Mouse (Mus musculus) MEL (cell line): Measurements from ENCODE around the gene Rassf3. TPM values are rescaled to one million over a fixed set of nuclear protein-coding genes. Genes with fewer than 3 reads are reported as not detected.

Experiments used
- DNase-seq: peaks from one replicate; pipeline ENCODE4 v3.0.0; 2011; ENCODE audit warnings: low read depth, low spot score
- H3K27ac ChIP-seq: 2 replicates; pipeline ENCODE4 v1.5.1; 2012; ENCODE audit warnings: low read depth, mild to moderate bottlenecking, control low read depth, low read length, moderate library complexity; ENCODE audit not compliant: control insufficient read depth
- H3K27me3 ChIP-seq, 2 experiments: fragments of 150-350 bp in 1 of 2; sonication (generic) in 1 of 2; 2 replicates each; pipeline ENCODE4 v1.6.1; 2012; ENCODE audit warnings: low read length in 2 of 2, mild to moderate bottlenecking in 2 of 2, improper control_type of control experiment in 1 of 2, moderate library complexity in 1 of 2; ENCODE audit not compliant: insufficient read depth in 2 of 2, control insufficient read depth in 1 of 2
- H3K36me3 ChIP-seq, 2 experiments: 2 replicates each; pipeline ENCODE4 v1.6.1; 2012 to 2014; ENCODE audit warnings: low read length in 2 of 2, improper control_type of control experiment in 1 of 2, inconsistent platforms in 1 of 2, mild to moderate bottlenecking in 1 of 2; ENCODE audit not compliant: insufficient read depth in 2 of 2, control insufficient read depth in 1 of 2
- H3K4me1 ChIP-seq, 2 experiments: fragments of 150-350 bp in 1 of 2; sonication (generic) in 1 of 2; 2 replicates each; pipeline ENCODE4 v1.6.1; 2012; ENCODE audit warnings: low read length in 2 of 2, improper control_type of control experiment in 1 of 2, mild to moderate bottlenecking in 1 of 2; ENCODE audit not compliant: insufficient read depth in 2 of 2, control insufficient read depth in 1 of 2
- H3K4me3 ChIP-seq, 2 experiments: fragments of 150-350 bp in 1 of 2; sonication (generic) in 1 of 2; 2 replicates each; pipeline ENCODE4 v1.5.1; 2012; ENCODE audit warnings: low read depth in 2 of 2, low read length in 2 of 2, mild to moderate bottlenecking in 2 of 2, moderate library complexity in 2 of 2, control low read depth in 1 of 2, improper control_type of control experiment in 1 of 2; ENCODE audit not compliant: control insufficient read depth in 1 of 2, insufficient read depth in 1 of 2
- H3K79me2 ChIP-seq: 2 replicates; pipeline ENCODE4 v1.6.1; 2012; ENCODE audit warnings: mild to moderate bottlenecking, low read length, moderate library complexity; ENCODE audit not compliant: control insufficient read depth, poor library complexity, insufficient read depth
- H3K9ac ChIP-seq: 2 replicates; pipeline ENCODE4 v1.6.1; 2012; ENCODE audit warnings: low read depth, mild to moderate bottlenecking, control low read depth, low read length, moderate library complexity; ENCODE audit not compliant: control insufficient read depth, poor library complexity, severe bottlenecking
- H3K9me3 ChIP-seq: fragments of 150-350 bp; sonication (generic); replicated peaks from 2 replicates; pipeline ENCODE4 v1.6.1; 2012; ENCODE audit warnings: mild to moderate bottlenecking, low read length, improper control_type of control experiment, moderate library complexity; ENCODE audit not compliant: insufficient read depth
- BHLHE40 ChIP-seq: IDR thresholded peaks from 2 replicates; pipeline ENCODE4 v1.6.1; 2012; ENCODE audit warnings: low read depth, mild to moderate bottlenecking, inconsistent platforms, low read length, improper control_type of control experiment, borderline replicate concordance
- CHD1 ChIP-seq: IDR thresholded peaks from 2 replicates; pipeline ENCODE4 v1.6.1; 2012; ENCODE audit warnings: low read depth, mild to moderate bottlenecking, inconsistent platforms, low read length, improper control_type of control experiment
- CHD2 ChIP-seq: IDR thresholded peaks from 2 replicates; pipeline ENCODE4 v1.6.1; 2011; ENCODE audit warnings: low read length, improper control_type of control experiment
- CTCF ChIP-seq, 3 experiments: IDR thresholded peaks in 2 of 3; conservative IDR thresholded peaks in 1 of 3; 2 replicates each; pipeline ENCODE4 v1.5.1; 2011 to 2012; ENCODE audit warnings: low read length in 3 of 3, low read depth in 2 of 3, mild to moderate bottlenecking in 2 of 3, improper control_type of control experiment in 1 of 3, inconsistent platforms in 1 of 3, mixed read lengths in 1 of 3, moderate library complexity in 1 of 3; ENCODE audit not compliant: control insufficient read depth in 1 of 3, insufficient read depth in 1 of 3, poor library complexity in 1 of 3, severe bottlenecking in 1 of 3
- ELF1 ChIP-seq: IDR thresholded peaks from 2 replicates; pipeline ENCODE4 v1.6.1; 2014; ENCODE audit warnings: low read depth, mild to moderate bottlenecking, inconsistent platforms, low read length, improper control_type of control experiment, moderate library complexity
- EP300 ChIP-seq, 2 experiments: IDR thresholded peaks; 2 replicates each; pipeline ENCODE4 v1.6.1; 2011; ENCODE audit warnings: improper control_type of control experiment in 2 of 2, low read length in 2 of 2, low read depth in 1 of 2, mild to moderate bottlenecking in 1 of 2
- ETS1 ChIP-seq: IDR thresholded peaks from 2 replicates; pipeline ENCODE4 v1.6.1; 2012; ENCODE audit warnings: low read depth, mild to moderate bottlenecking, inconsistent platforms, low read length, improper control_type of control experiment, moderate library complexity
- GABPA ChIP-seq: IDR thresholded peaks from 2 replicates; pipeline ENCODE4 v1.6.1; 2012; ENCODE audit warnings: low read depth, mild to moderate bottlenecking, inconsistent platforms, low read length, improper control_type of control experiment, moderate library complexity
- HCFC1 ChIP-seq: IDR thresholded peaks from 2 replicates; pipeline ENCODE4 v1.6.1; 2012; ENCODE audit warnings: low read depth, mild to moderate bottlenecking, inconsistent platforms, low read length, improper control_type of control experiment, moderate library complexity
- JUND ChIP-seq: IDR thresholded peaks from 2 replicates; pipeline ENCODE4 v1.6.1; 2011; ENCODE audit warnings: low read depth, mild to moderate bottlenecking, improper control_type of control experiment, low read length
- KAT2A ChIP-seq: conservative IDR thresholded peaks from 2 replicates; pipeline ENCODE4 v1.6.1; 2012; ENCODE audit warnings: low read depth, low read length, improper control_type of control experiment, inconsistent platforms
- MAX ChIP-seq: IDR thresholded peaks from 2 replicates; pipeline ENCODE4 v1.6.1; 2011; ENCODE audit warnings: low read length, improper control_type of control experiment
- MAZ ChIP-seq: IDR thresholded peaks from 2 replicates; pipeline ENCODE4 v1.6.1; 2012; ENCODE audit warnings: low read depth, mild to moderate bottlenecking, inconsistent platforms, low read length, improper control_type of control experiment
- MXI1 ChIP-seq: IDR thresholded peaks from 2 replicates; pipeline ENCODE4 v1.6.1; 2011; ENCODE audit warnings: mild to moderate bottlenecking, low read depth, low read length, improper control_type of control experiment
- MYC ChIP-seq: IDR thresholded peaks from 2 replicates; pipeline ENCODE4 v1.6.1; 2011; ENCODE audit warnings: low read depth, mild to moderate bottlenecking, low read length, improper control_type of control experiment, moderate library complexity
- NELFE ChIP-seq: IDR thresholded peaks from 2 replicates; pipeline ENCODE4 v1.6.1; 2011; ENCODE audit warnings: low read depth, low read length, improper control_type of control experiment
- NRF1 ChIP-seq: IDR thresholded peaks from 2 replicates; pipeline ENCODE4 v1.6.1; 2014; ENCODE audit warnings: low read depth, mild to moderate bottlenecking, inconsistent platforms, low read length, improper control_type of control experiment, moderate library complexity; ENCODE audit not compliant: poor library complexity, insufficient read depth, severe bottlenecking
- POLR2A ChIP-seq, 2 experiments: IDR thresholded peaks; 2 replicates each; pipeline ENCODE4 v1.6.1; 2011 to 2012; ENCODE audit warnings: low read length in 2 of 2, mild to moderate bottlenecking in 2 of 2, control low read depth in 1 of 2, improper control_type of control experiment in 1 of 2, low read depth in 1 of 2, moderate library complexity in 1 of 2; ENCODE audit not compliant: control insufficient read depth in 1 of 2, insufficient read depth in 1 of 2, poor library complexity in 1 of 2
- POLR2AphosphoS2 ChIP-seq: IDR thresholded peaks from 2 replicates; pipeline ENCODE4 v1.6.1; 2011; ENCODE audit warnings: low read length, improper control_type of control experiment
- RAD21 ChIP-seq: IDR thresholded peaks from 2 replicates; pipeline ENCODE4 v1.6.1; 2011; ENCODE audit warnings: mild to moderate bottlenecking, low read depth, low read length, improper control_type of control experiment
- RCOR1 ChIP-seq: IDR thresholded peaks from 2 replicates; pipeline ENCODE4 v1.6.1; 2012; ENCODE audit warnings: low read depth, mild to moderate bottlenecking, inconsistent platforms, low read length, improper control_type of control experiment
- SIN3A ChIP-seq: IDR thresholded peaks from 2 replicates; pipeline ENCODE4 v1.6.1; 2012; ENCODE audit warnings: low read length, improper control_type of control experiment, inconsistent platforms
- SMC3 ChIP-seq: IDR thresholded peaks from 2 replicates; pipeline ENCODE4 v1.6.1; 2011; ENCODE audit warnings: low read depth, low read length, improper control_type of control experiment
- TAL1 ChIP-seq: IDR thresholded peaks from 2 replicates; pipeline ENCODE4 v1.6.1; 2012; ENCODE audit warnings: mild to moderate bottlenecking, inconsistent platforms, low read length, moderate library complexity, mixed read lengths
- TBP ChIP-seq: IDR thresholded peaks from 2 replicates; pipeline ENCODE4 v1.8.0; 2011; ENCODE audit warnings: low read depth, low read length, improper control_type of control experiment
- USF1 ChIP-seq: IDR thresholded peaks from 2 replicates; pipeline ENCODE4 v1.6.1; 2014; ENCODE audit warnings: low read depth, mild to moderate bottlenecking, inconsistent platforms, low read length, improper control_type of control experiment, moderate library complexity
- ZC3H11A ChIP-seq: IDR thresholded peaks from 2 replicates; pipeline ENCODE4 v1.6.1; 2012; ENCODE audit warnings: low read depth, mild to moderate bottlenecking, inconsistent platforms, low read length, improper control_type of control experiment
- ZKSCAN1 ChIP-seq: IDR thresholded peaks from 2 replicates; pipeline ENCODE4 v1.6.1; 2012; ENCODE audit warnings: low read depth, mild to moderate bottlenecking, inconsistent platforms, low read length, improper control_type of control experiment, moderate library complexity
- ZMIZ1 ChIP-seq: IDR thresholded peaks from 2 replicates; pipeline ENCODE4 v1.6.1; 2012; ENCODE audit warnings: low read depth, mild to moderate bottlenecking, inconsistent platforms, low read length, improper control_type of control experiment, moderate library complexity
- polyA plus RNA-seq, 2 experiments: library from polyadenylated mRNA; stranded (reverse) in 1 of 2; unstranded in 1 of 2; fragments of >175 nt in 1 of 2; fragments of >200 nt in 1 of 2; gene quantifications; 2 replicates each; pipeline versions ENCODE4 v1.2.1 to v1.2.4; 2012; ENCODE audit warnings: low replicate concordance in 2 of 2, low read depth in 1 of 2; ENCODE audit not compliant: insufficient read length in 2 of 2, insufficient read depth in 1 of 2, missing spikeins in 1 of 2
- total RNA-seq: library from RNA; depleted of rRNA; stranded (reverse); fragments of 300-350 nt; gene quantifications from 2 replicates; pipeline ENCODE4 v1.2.3, GENCODE M21; 2012

Rassf3 gene
- total and polyA plus RNA-seq, 3 experiments: 9.2 to 15.8 TPM; not detected in 1

- no peak overlapping the region for H3K27ac ChIP-seq
- H3K4me1 ChIP-seq: peaks cover 5 to 13% of the 10 kb centered on the region in 2 experiments; a peak in 3 of 4 replicates
- peaks cover 0 to 14% of the 10 kb centered on the region in 2 experiments; a peak in 2 of 4 replicates for H3K36me3 ChIP-seq
- TF ChIP-seq CHD1: no peak
- no peak for TF ChIP-seq EP300 (IDR thresholded peaks at IDR 0.05; ENCODE audit: low read depth in 1 of 2, low read length in 2 of 2)
- TF ChIP-seq MYC: no peak
- TF ChIP-seq RAD21: no peak
- TF ChIP-seq SIN3A: no peak
- no peak for TF ChIP-seq HCFC1
- no peak for TF ChIP-seq RCOR1
- TF ChIP-seq SMC3: no peak
- TF ChIP-seq TBP: no peak
- no peak for TF ChIP-seq NRF1
- TF ChIP-seq POLR2A (IDR thresholded peaks at IDR 0.05; ENCODE audit: control insufficient read depth in 1 of 2, insufficient read depth in 1 of 2, low read depth in 1 of 2, low read length in 2 of 2, poor library complexity in 1 of 2): no peak
- TF ChIP-seq ELF1: no peak
- TF ChIP-seq CTCF (IDR thresholded peaks at IDR 0.05 in 2 of 3, conservative IDR thresholded peaks at IDR 0.05 in 1 of 3; ENCODE audit: control insufficient read depth in 1 of 3, insufficient read depth in 1 of 3, low read depth in 2 of 3, low read length in 3 of 3, poor library complexity in 1 of 3, severe bottlenecking in 1 of 3): no peak
- no peak for TF ChIP-seq ZKSCAN1
- TF ChIP-seq BHLHE40: no peak
- TF ChIP-seq JUND: no peak
- TF ChIP-seq POLR2AphosphoS2: no peak
- TF ChIP-seq TAL1: no peak
- TF ChIP-seq CHD2: no peak
- TF ChIP-seq USF1: no peak
- DNase-seq: no peak
- H3K27me3 ChIP-seq: no peaks in the 10 kb centered on the region
- no peak overlapping the region for H3K9ac ChIP-seq
- no peaks in the 10 kb centered on the region for H3K9me3 ChIP-seq
- peaks cover 43% of the 10 kb centered on the region for H3K79me2 ChIP-seq
- H3K4me3 ChIP-seq: no peak overlapping the region
Measured at GRCm38 (mm10) chr10:121471570-121472197, 4.5 kb downstream of the Rassf3 start.

DNA sequence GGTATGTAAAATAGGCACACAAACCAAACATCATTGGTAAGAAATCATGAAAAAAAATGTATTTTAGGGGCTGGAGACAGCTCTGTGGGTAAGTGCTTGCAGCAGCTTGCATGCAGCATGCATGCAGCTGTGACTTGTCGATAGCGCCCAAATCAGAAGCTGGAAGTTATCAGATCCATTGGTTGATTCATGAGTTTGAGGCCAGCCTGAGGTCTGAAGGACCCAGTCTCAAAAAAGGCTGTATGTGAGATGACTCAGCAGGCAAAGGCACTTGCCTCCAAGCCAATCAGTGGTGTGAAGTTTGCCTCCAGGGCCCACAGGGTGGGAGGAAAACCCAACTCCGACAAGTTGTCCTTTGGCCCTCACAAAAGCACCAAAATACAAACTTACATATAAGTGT lies 6.5 kb downstream of the Rassf3 start:
- Histone ChIP-seq H3K27me3 (no peaks in the 10 kb centered on the region), H3K9me3 (no peaks in the 10 kb centered on the region), H3K36me3 (peaks cover 0 to 14% of the 10 kb centered on the region in 2 experiments; a peak in 2 of 4 replicates), H3K79me2 (peaks cover 33% of the 10 kb centered on the region), H3K9ac (no peak overlapping the region), H3K27ac (no peak overlapping the region), H3K4me1 (peaks cover 5 to 13% of the 10 kb centered on the region in 2 experiments; a peak in 3 of 4 replicates), H3K4me3 (no peak overlapping the region)
- TF ChIP-seq TBP (no peak), POLR2AphosphoS2 (no peak), KAT2A (no peak), MAZ (no peak), ZMIZ1 (no peak), CHD2 (no peak), ZC3H11A (no peak), GABPA (no peak), ETS1 (no peak), MXI1 (no peak), SMC3 (no peak), NELFE (no peak), ELF1 (no peak), HCFC1 (no peak), MAX (no peak), POLR2A (IDR thresholded peaks at IDR 0.05; ENCODE audit: control insufficient read depth in 1 of 2, insufficient read depth in 1 of 2, low read depth in 1 of 2, low read length in 2 of 2, poor library complexity in 1 of 2) (no peak), MYC (no peak)
- no peak for DNase-seq
